Mouse (Mus musculus) ES-E14 (cell line): ENCODE measurements around the gene Plpp3. TPM values are rescaled to one million over a fixed set of nuclear protein-coding genes. Genes with fewer than 3 reads are reported as not detected.
A peak's percentile ranks its signal among the peaks of the same experiment; 100 is the strongest.

Source experiments
- DNase-seq: peaks from one replicate; pipeline ENCODE4 v3.0.0-alpha.2; 2013; ENCODE audit warnings: low read depth, low spot score
- H3K27ac ChIP-seq: 2 replicates; pipeline ENCODE4 v1.5.1; 2012; ENCODE audit warnings: low read depth, mild to moderate bottlenecking, low read length, moderate library complexity, mixed read lengths; ENCODE audit not compliant: poor library complexity, insufficient read depth, severe bottlenecking
- H3K36me3 ChIP-seq: 2 replicates; pipeline ENCODE4 v1.6.1; 2012; ENCODE audit warnings: mild to moderate bottlenecking, low read length, moderate library complexity, mixed read lengths; ENCODE audit not compliant: control insufficient read depth, poor library complexity, insufficient read depth, severe bottlenecking
- H3K4me1 ChIP-seq, 2 experiments: fragments of 150-350 bp in 1 of 2; sonication (generic) in 1 of 2; 2 replicates each; pipeline ENCODE4 v1.6.1; 2012; ENCODE audit warnings: low read length in 2 of 2, mild to moderate bottlenecking in 1 of 2, mixed read lengths in 1 of 2; ENCODE audit not compliant: control insufficient read depth in 2 of 2, insufficient read depth in 2 of 2, poor library complexity in 1 of 2
- H3K4me3 ChIP-seq, 2 experiments: fragments of 150-350 bp in 1 of 2; sonication (generic) in 1 of 2; 2 replicates each; pipeline ENCODE4 v1.5.1; 2012; ENCODE audit warnings: low read length in 2 of 2, low read depth in 1 of 2, mild to moderate bottlenecking in 1 of 2, mixed read lengths in 1 of 2; ENCODE audit not compliant: insufficient read depth in 1 of 2, poor library complexity in 1 of 2, severe bottlenecking in 1 of 2
- H3K9ac ChIP-seq: 2 replicates; pipeline ENCODE4 v1.6.1; 2012; ENCODE audit warnings: low read depth, mild to moderate bottlenecking, low read length, mixed read lengths; ENCODE audit not compliant: poor library complexity, insufficient read depth, severe bottlenecking
- H3K9me3 ChIP-seq: fragments of 150-350 bp; sonication (generic); 2 replicates; pipeline ENCODE4 v1.6.1; 2012; ENCODE audit warnings: low read depth, mild to moderate bottlenecking, low read length; ENCODE audit not compliant: control insufficient read depth, insufficient read depth
- CHD2 ChIP-seq: IDR thresholded peaks from 2 replicates; pipeline ENCODE4 v1.6.1; 2014; ENCODE audit warnings: mild to moderate bottlenecking, low read depth, low read length, inconsistent platforms
- HCFC1 ChIP-seq: IDR thresholded peaks from 2 replicates; pipeline ENCODE4 v1.6.1; 2012; ENCODE audit warnings: low read length, inconsistent platforms, borderline replicate concordance; ENCODE audit not compliant: insufficient read depth
- MAFK ChIP-seq: IDR thresholded peaks from 2 replicates; pipeline ENCODE4 v1.6.1; 2014; ENCODE audit warnings: mild to moderate bottlenecking, low read depth, low read length, inconsistent platforms; ENCODE audit not compliant: insufficient read depth
- ZC3H11A ChIP-seq: IDR thresholded peaks from 2 replicates; pipeline ENCODE4 v1.6.1; 2012; ENCODE audit warnings: low read depth, mild to moderate bottlenecking, inconsistent platforms, low read length, borderline replicate concordance
- ZNF384 ChIP-seq: IDR thresholded peaks from 2 replicates; pipeline ENCODE4 v1.6.1; 2012; ENCODE audit warnings: low read depth, low read length, inconsistent platforms
- in situ Hi-C, 2 experiments: fragments of 600-800 bp; cut with MboI; formaldehyde crosslinking; loops; one replicate each; pipeline ENCODE4 v1.15.1; 2025; ENCODE audit warnings: low sequenced_read_pairs in 2 of 2, inconsistent platforms in 1 of 2; ENCODE audit not compliant: unreplicated experiment in 2 of 2
- total RNA-seq: library from RNA; depleted of rRNA; stranded (reverse); fragments of 300-350 nt; gene quantifications from 2 replicates; pipeline ENCODE4 v1.2.3, GENCODE M21; 2012

Gene Plpp3
- total RNA-seq, 1 experiment: 11.8 TPM

DNA sequence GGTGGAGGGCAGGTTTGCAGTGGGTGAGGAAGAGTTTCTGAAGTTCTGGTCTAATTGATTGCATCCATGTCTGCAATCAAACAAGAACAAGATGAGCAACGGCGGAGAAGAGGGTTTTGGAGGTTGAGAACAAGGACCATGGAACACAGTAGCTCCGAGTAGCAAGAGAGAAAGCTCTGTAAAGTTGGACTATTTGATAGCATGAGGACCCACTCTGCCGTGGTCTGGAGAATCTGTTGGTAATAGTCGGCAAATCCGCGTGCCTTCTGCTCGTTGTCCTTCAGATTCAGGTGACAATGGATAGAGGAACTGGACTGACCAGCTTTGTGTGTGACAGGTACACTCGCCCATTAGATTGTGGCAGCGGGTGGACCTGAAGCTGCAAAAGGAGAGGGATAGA, 87.8 kb downstream of the Plpp3 start:
- in situ Hi-C loops: no loop called here

GRCm38 (mm10) chr4:105245479-105245944, 88.4 kb downstream of the Plpp3 start:
- no peak overlapping the region for H3K27ac ChIP-seq
- TF ChIP-seq ZNF384: no peak
- TF ChIP-seq CHD2: no peak
- TF ChIP-seq ZC3H11A: no peak
- no peak for TF ChIP-seq HCFC1
- no peak for TF ChIP-seq MAFK
- DNase-seq: peak; percentile 57
- peak overlapping the region; percentile 12; the same call in 1 of the 2 replicates for H3K9ac ChIP-seq
- H3K9me3 ChIP-seq: no peaks in the 10 kb centered on the region
- peaks cover 0 to 13% of the 10 kb centered on the region in 2 experiments; a peak in 3 of 4 replicates for H3K4me1 ChIP-seq
- H3K4me3 ChIP-seq: no peak overlapping the region
- H3K36me3 ChIP-seq: no peaks in the 10 kb centered on the region
- in situ Hi-C loops: no loop called here

More for the DNA sequence above, 87.8 kb downstream of the Plpp3 start:
- no peak for TF ChIP-seq HCFC1
- TF ChIP-seq MAFK: no peak
- no peak for TF ChIP-seq ZC3H11A
- TF ChIP-seq CHD2: no peak
- TF ChIP-seq ZNF384: no peak
- Histone ChIP-seq H3K4me1 (peaks cover 2 to 15% of the 10 kb centered on the region in 2 experiments), H3K4me3 (no peak overlapping the region), H3K36me3 (no peaks in the 10 kb centered on the region), H3K27ac (no peak overlapping the region), H3K9ac (no peak overlapping the region), H3K9me3 (no peaks in the 10 kb centered on the region)
- no peak for DNase-seq

DNA sequence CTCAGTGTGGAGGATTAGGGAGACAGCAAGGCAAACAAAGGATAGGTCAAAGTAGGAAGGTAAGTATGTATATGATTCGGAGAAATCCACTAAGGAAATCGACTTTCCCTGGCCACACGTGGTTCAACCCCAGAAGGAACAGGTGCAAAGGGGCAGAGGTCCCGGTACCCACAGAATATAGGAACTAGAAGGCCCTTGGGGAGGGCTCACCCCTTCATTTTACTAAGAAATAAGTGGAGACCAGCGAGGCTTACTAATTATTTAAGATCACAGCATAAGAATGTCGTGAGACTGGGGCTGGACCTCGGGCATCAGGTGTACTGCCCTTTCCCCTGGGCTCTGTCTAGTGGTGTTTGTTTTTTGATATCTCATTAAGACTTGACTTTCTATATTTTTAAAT, 89.2 kb downstream of the Plpp3 start:
- TF ChIP-seq CHD2: no peak
- TF ChIP-seq ZC3H11A: no peak
- TF ChIP-seq ZNF384: no peak
- TF ChIP-seq MAFK: no peak
- no peak for TF ChIP-seq HCFC1
- in situ Hi-C loops: no loop called here
- Histone ChIP-seq H3K4me1 (peaks cover 0 to 10% of the 10 kb centered on the region in 2 experiments; a peak in 3 of 4 replicates), H3K9ac (no peak overlapping the region), H3K27ac (no peak overlapping the region), H3K9me3 (no peaks in the 10 kb centered on the region), H3K36me3 (no peaks in the 10 kb centered on the region), H3K4me3 (no peak overlapping the region)
- DNase-seq: no peak

- H3K9ac ChIP-seq: no peak overlapping the region
- no peak for TF ChIP-seq HCFC1
- no peak for TF ChIP-seq ZNF384
- no peak for TF ChIP-seq ZC3H11A
- TF ChIP-seq MAFK: no peak
- TF ChIP-seq CHD2: no peak
- H3K36me3 ChIP-seq: no peaks in the 10 kb centered on the region
- no peaks in the 10 kb centered on the region for H3K9me3 ChIP-seq
- no peak overlapping the region for H3K27ac ChIP-seq
- peaks cover 0 to 10% of the 10 kb centered on the region in 2 experiments; a peak in 3 of 4 replicates for H3K4me1 ChIP-seq
- no peak for DNase-seq
- no peak overlapping the region for H3K4me3 ChIP-seq
- in situ Hi-C loops: no loop called here
These were observed 91.0 kb downstream of the Plpp3 start for GRCm38 (mm10) chr4:105248161-105248560.

DNA sequence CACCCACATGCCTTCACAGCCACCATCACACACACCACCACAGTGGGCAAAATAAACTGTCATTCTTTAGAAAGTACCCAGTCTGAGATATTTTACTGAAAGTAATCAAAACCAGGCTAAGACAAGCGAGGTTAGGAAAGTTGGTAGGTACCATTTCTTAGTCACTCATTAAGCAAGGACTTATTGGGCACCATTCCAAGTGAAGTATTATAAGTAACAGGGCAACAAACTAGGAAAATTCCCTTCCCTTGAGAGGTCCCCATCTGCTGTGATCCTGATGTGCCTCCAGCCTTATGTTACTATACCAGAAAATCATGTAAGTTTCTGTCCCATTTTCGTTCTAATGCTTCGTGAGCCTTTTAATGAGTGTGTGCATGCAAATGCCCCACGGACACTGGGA, 92.1 kb downstream of the Plpp3 start:
- Histone ChIP-seq H3K9ac (no peak overlapping the region), H3K4me1 (peaks cover 0 to 10% of the 10 kb centered on the region in 2 experiments; a peak in 3 of 4 replicates), H3K9me3 (no peaks in the 10 kb centered on the region), H3K27ac (no peak overlapping the region), H3K36me3 (no peaks in the 10 kb centered on the region), H3K4me3 (no peak overlapping the region)
- no peak for TF ChIP-seq MAFK
- no peak for TF ChIP-seq CHD2
- TF ChIP-seq ZNF384: no peak
- DNase-seq: no peak
- in situ Hi-C loops: no loop called here
